Mouse (Mus musculus): ENCODE measurements around the gene Foxn1. TPM values are rescaled to one million over a fixed set of nuclear protein-coding genes. Genes with fewer than 3 reads are reported as not detected.

Gene Foxn1
- polyA plus RNA-seq, 1 experiment from 2014 or later, result not detected

GRCm38 (mm10) chr11:78349441-78350358, 36.7 kb downstream of the Foxn1 start:
- Histone ChIP-seq H3K27ac (no peak overlapping the region), H3K4me3 (no peak overlapping the region), H3K9ac (no peak overlapping the region), H3K36me3 (ENCODE audit: poor library complexity, severe bottlenecking) (peaks cover 23% of the 10 kb centered on the region), H3K27me3 (no peaks in the 10 kb centered on the region), H3K9me3 (replicated peaks) (no peaks in the 10 kb centered on the region), H3K4me1 (peaks cover 25% of the 10 kb centered on the region), H3K4me2 (no peak overlapping the region)
- 90% methylated on average over 4 of the region's 4 CpGs for WGBS
- no peak for ATAC-seq

- H3K9me3 ChIP-seq (replicated peaks), result no peaks in the 10 kb centered on the region
- no peaks in the 10 kb centered on the region for H3K27me3 ChIP-seq
- ATAC-seq, result no peak
- H3K9ac ChIP-seq, result no peak overlapping the region
- H3K4me1 ChIP-seq, result peaks cover 34% of the 10 kb centered on the region
- H3K36me3 ChIP-seq (ENCODE audit: poor library complexity, severe bottlenecking), result peaks cover 23% of the 10 kb centered on the region
- no peak overlapping the region for H3K4me2 ChIP-seq
- 87% methylated on average over 7 of the region's 7 CpGs for WGBS
- no peak overlapping the region for H3K4me3 ChIP-seq
- no peak overlapping the region for H3K27ac ChIP-seq
Measured at GRCm38 (mm10) chr11:78348474-78348873, 37.9 kb downstream of the Foxn1 start.

- Histone ChIP-seq H3K27ac (no peak overlapping the region), H3K27me3 (no peaks in the 10 kb centered on the region), H3K9me3 (replicated peaks) (no peaks in the 10 kb centered on the region), H3K4me1 (peaks cover 38% of the 10 kb centered on the region), H3K4me2 (no peak overlapping the region), H3K4me3 (no peak overlapping the region), H3K36me3 (ENCODE audit: poor library complexity, severe bottlenecking) (peaks cover 23% of the 10 kb centered on the region), H3K9ac (no peak overlapping the region)
- no peak for ATAC-seq
- WGBS, result 86% methylated on average over 9 of the region's 9 CpGs
Measured at GRCm38 (mm10) chr11:78347908-78348307, 38.5 kb downstream of the Foxn1 start.

- H3K4me3 ChIP-seq, result no peak overlapping the region
- 89% methylated on average over 10 of the region's 10 CpGs for WGBS
- ATAC-seq, result no peak
- H3K4me2 ChIP-seq, result no peak overlapping the region
- peaks cover 41% of the 10 kb centered on the region for H3K4me1 ChIP-seq
- H3K36me3 ChIP-seq (ENCODE audit: poor library complexity, severe bottlenecking), result peaks cover 23% of the 10 kb centered on the region
- no peaks in the 10 kb centered on the region for H3K27me3 ChIP-seq
- H3K27ac ChIP-seq, result no peak overlapping the region
- no peaks in the 10 kb centered on the region for H3K9me3 ChIP-seq (replicated peaks)
- no peak overlapping the region for H3K9ac ChIP-seq
Measured at GRCm38 (mm10) chr11:78347070-78347754, 39.1 kb downstream of the Foxn1 start.

- Histone ChIP-seq H3K27me3 (no peaks in the 10 kb centered on the region), H3K27ac (no peak overlapping the region), H3K9me3 (replicated peaks) (no peaks in the 10 kb centered on the region), H3K4me3 (no peak overlapping the region), H3K4me2 (no peak overlapping the region), H3K4me1 (peaks cover 41% of the 10 kb centered on the region), H3K36me3 (ENCODE audit: poor library complexity, severe bottlenecking) (peaks cover 27% of the 10 kb centered on the region), H3K9ac (peak overlapping the region; percentile 14; the same call in 1 of the 2 replicates)
- WGBS, result 73% methylated on average over 6 of the region's 6 CpGs
- ATAC-seq, result no peak
Measured at GRCm38 (mm10) chr11:78346326-78347069, 39.9 kb downstream of the Foxn1 start.

- 77% methylated on average over 7 of the region's 7 CpGs for WGBS
- H3K36me3 ChIP-seq (ENCODE audit: poor library complexity, severe bottlenecking), result peaks cover 34% of the 10 kb centered on the region
- H3K9ac ChIP-seq, result no peak overlapping the region; the same call in 1 of the 2 replicates
- no peak for ATAC-seq
- no peaks in the 10 kb centered on the region for H3K9me3 ChIP-seq (replicated peaks)
- H3K4me3 ChIP-seq, result no peak overlapping the region
- peaks cover 41% of the 10 kb centered on the region for H3K4me1 ChIP-seq
- H3K27me3 ChIP-seq, result no peaks in the 10 kb centered on the region
- no peak overlapping the region for H3K4me2 ChIP-seq
- H3K27ac ChIP-seq, result no peak overlapping the region
Measured at GRCm38 (mm10) chr11:78345801-78346200, 40.6 kb downstream of the Foxn1 start.

- Histone ChIP-seq H3K4me2 (peak overlapping the region; percentile 72), H3K9me3 (replicated peaks) (no peaks in the 10 kb centered on the region), H3K4me3 (peak overlapping the region; percentile 87; the same call in 1 of the 2 replicates), H3K9ac (peak overlapping the region; percentile 50), H3K4me1 (peaks cover 41% of the 10 kb centered on the region), H3K27ac (peak overlapping the region; percentile 14), H3K36me3 (ENCODE audit: poor library complexity, severe bottlenecking) (peaks cover 41% of the 10 kb centered on the region), H3K27me3 (no peaks in the 10 kb centered on the region)
- WGBS, result 63% methylated on average over 8 of the region's 8 CpGs
- ATAC-seq, result no peak
Measured at GRCm38 (mm10) chr11:78344890-78345715, 41.3 kb downstream of the Foxn1 start.

- peak overlapping the region; percentile 97 for H3K9ac ChIP-seq
- peak overlapping the region; percentile 72 for H3K4me2 ChIP-seq
- peaks cover 46% of the 10 kb centered on the region for H3K36me3 ChIP-seq (ENCODE audit: poor library complexity, severe bottlenecking)
- peak overlapping the region; percentile 87 for H3K4me3 ChIP-seq
- peaks cover 41% of the 10 kb centered on the region for H3K4me1 ChIP-seq
- no peak for ATAC-seq
- H3K27ac ChIP-seq, result peak overlapping the region; percentile 83
- no peaks in the 10 kb centered on the region for H3K9me3 ChIP-seq (replicated peaks)
- no peaks in the 10 kb centered on the region for H3K27me3 ChIP-seq
- 82% methylated on average over 6 of the region's 6 CpGs for WGBS
Measured at GRCm38 (mm10) chr11:78344328-78344889, 41.9 kb downstream of the Foxn1 start.

- ATAC-seq, result peak; percentile 87
- Histone ChIP-seq H3K9ac (peak within 1 kb of the TSS; percentile 97), H3K4me1 (peaks cover 41% of the 10 kb centered on the region), H3K27ac (peak within 1 kb of the TSS; percentile 83), H3K9me3 (replicated peaks) (no peaks in the 10 kb centered on the region), H3K36me3 (ENCODE audit: poor library complexity, severe bottlenecking) (peaks cover 46% of the 10 kb centered on the region), H3K4me2 (peak within 1 kb of the TSS; percentile 72), H3K4me3 (peak within 1 kb of the TSS; percentile 87), H3K27me3 (no peaks in the 10 kb centered on the region)
- under 1% methylated on average over 45 of the region's 66 CpGs for WGBS
Measured at GRCm38 (mm10) chr11:78343381-78344327, 42.7 kb downstream of the Foxn1 start, which contains the start of gene Unc119. TSS of gene Unc119 (plus strand) at chr11:78343482.

- no peak overlapping the region for H3K4me3 ChIP-seq
- H3K9ac ChIP-seq, result no peak overlapping the region
- H3K4me1 ChIP-seq, result peaks cover 35% of the 10 kb centered on the region
- 89% methylated on average over 12 of the region's 12 CpGs for WGBS
- no peak overlapping the region for H3K4me2 ChIP-seq
- H3K36me3 ChIP-seq (ENCODE audit: poor library complexity, severe bottlenecking), result peaks cover 50% of the 10 kb centered on the region
- H3K27ac ChIP-seq, result no peak overlapping the region
- ATAC-seq, result no peak
- no peaks in the 10 kb centered on the region for H3K9me3 ChIP-seq (replicated peaks)
- H3K27me3 ChIP-seq, result no peaks in the 10 kb centered on the region
Measured at GRCm38 (mm10) chr11:78341702-78342101, 44.7 kb downstream of the Foxn1 start.
